Mouse (Mus musculus) heart, embryonic 15.5 days (tissue): ENCODE data around the gene Col8a1. TPM values are rescaled to one million over a fixed set of nuclear protein-coding genes. Genes with fewer than 3 reads are reported as not detected.

Experiments used
- ATAC-seq: fragments of 200-750 bp; cut with Nextera tagmentation; replicated peaks from 2 replicates; pipeline ENCODE4 v1.8.0; 2017; ENCODE audit warnings: low read depth, moderate TSS enrichment; ENCODE audit not compliant: insufficient number of reproducible peaks, insufficient read depth, low FRiP score
- H3K27ac ChIP-seq: fragments of 300-500 bp; sonication (generic); 2 replicates; pipeline ENCODE4 v1.5.1; 2015; ENCODE audit warnings: mild to moderate bottlenecking, inconsistent platforms
- H3K27me3 ChIP-seq: fragments of 300-500 bp; sonication (generic); 2 replicates; pipeline ENCODE4 v1.6.1; 2015; ENCODE audit warnings: inconsistent platforms
- H3K36me3 ChIP-seq: fragments of 300-500 bp; sonication (generic); 2 replicates; pipeline ENCODE4 v1.6.1; 2015; ENCODE audit warnings: mild to moderate bottlenecking, inconsistent platforms
- H3K4me1 ChIP-seq: fragments of 300-500 bp; sonication (generic); replicated peaks from 2 replicates; pipeline ENCODE4 v1.6.1; 2015; ENCODE audit warnings: inconsistent platforms
- H3K4me2 ChIP-seq: fragments of 300-500 bp; sonication (generic); 2 replicates; pipeline ENCODE4 v1.6.1; 2015; ENCODE audit warnings: inconsistent platforms, mild to moderate bottlenecking, moderate library complexity
- H3K4me3 ChIP-seq: fragments of 300-500 bp; sonication (generic); 2 replicates; pipeline ENCODE4 v1.5.1; 2015; ENCODE audit warnings: mild to moderate bottlenecking, inconsistent platforms
- H3K9ac ChIP-seq: fragments of 300-500 bp; sonication (generic); 2 replicates; pipeline ENCODE4 v1.6.1; 2015; ENCODE audit warnings: mild to moderate bottlenecking, inconsistent platforms
- H3K9me3 ChIP-seq: fragments of 300-500 bp; sonication (generic); replicated peaks from 2 replicates; pipeline ENCODE4 v1.6.1; 2016; ENCODE audit warnings: inconsistent platforms
- WGBS: fragments of 180-500 bp; shearing (Covaris S2); methylation state at CpG from one replicate; pipeline ENCODE4 v1.1.7; 2015; ENCODE audit warnings: mixed read lengths; 5-methylcytosine and 5-hydroxymethylcytosine counted together
- polyA plus RNA-seq: library from polyadenylated mRNA; unstranded; fragments of >200 nt; fragmentation: Nextera tagmentation; extraction: Ambion mirVana; gene quantifications from 2 replicates; pipeline ENCODE4 v1.2.1, GENCODE M21; 2015

The Col8a1 gene
- polyA plus RNA-seq, 1 experiment from 2014 or later: 2.3 TPM

DNA sequence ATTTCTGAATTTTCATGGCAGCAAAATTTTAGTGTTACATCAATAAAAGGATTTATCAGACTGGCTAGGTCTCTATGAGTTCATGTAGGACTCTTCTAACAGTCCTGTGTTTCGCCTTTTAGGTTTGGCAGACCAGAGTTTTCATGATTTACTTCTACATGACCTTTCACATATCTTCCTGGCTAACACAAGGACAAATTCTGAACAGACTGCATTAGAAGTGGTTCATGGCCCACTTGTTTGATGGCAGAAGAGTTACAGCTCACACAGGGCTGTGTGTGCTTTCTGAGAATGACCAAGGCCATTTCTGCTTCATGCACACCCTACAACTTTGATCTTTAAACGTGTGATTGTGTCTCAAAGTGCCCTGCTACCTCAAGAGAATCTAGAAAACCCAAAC is 82.3 kb downstream of the Col8a1 start:
- Histone ChIP-seq H3K27ac (no peak overlapping the region), H3K4me1 (no peaks in the 10 kb centered on the region), H3K4me3 (no peak overlapping the region), H3K4me2 (no peak overlapping the region), H3K36me3 (no peaks in the 10 kb centered on the region), H3K27me3 (no peaks in the 10 kb centered on the region), H3K9me3 (no peaks in the 10 kb centered on the region), H3K9ac (no peak overlapping the region)
- ATAC-seq: no peak
- 60% methylated on average over 2 of the region's 2 CpGs for WGBS

DNA sequence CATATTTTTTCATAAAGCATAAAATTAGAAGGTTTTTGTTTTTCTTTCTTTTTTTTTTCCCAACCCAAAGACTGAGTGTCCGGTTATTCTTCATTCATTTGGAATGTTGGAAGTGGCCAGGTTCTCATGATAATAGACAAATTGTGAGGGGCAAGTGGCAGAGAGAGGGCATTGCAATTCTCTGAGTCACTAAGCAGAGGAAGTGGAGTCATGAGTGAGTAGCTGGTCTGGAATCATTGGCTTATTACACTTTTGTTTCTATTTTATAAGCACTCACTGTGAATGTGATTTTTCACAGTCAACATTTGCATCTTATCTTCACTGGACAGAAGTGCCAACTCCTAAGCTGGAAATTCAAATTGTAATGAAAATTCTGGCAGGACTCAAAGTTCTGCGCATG is 82.9 kb downstream of the Col8a1 start:
- no peak overlapping the region for H3K4me3 ChIP-seq
- H3K27me3 ChIP-seq: no peaks in the 10 kb centered on the region
- no peaks in the 10 kb centered on the region for H3K4me1 ChIP-seq
- WGBS: 50% methylated on average over 2 of the region's 2 CpGs
- no peak overlapping the region for H3K4me2 ChIP-seq
- ATAC-seq: no peak
- H3K36me3 ChIP-seq: no peaks in the 10 kb centered on the region
- no peak overlapping the region for H3K27ac ChIP-seq
- no peaks in the 10 kb centered on the region for H3K9me3 ChIP-seq
- H3K9ac ChIP-seq: no peak overlapping the region

DNA sequence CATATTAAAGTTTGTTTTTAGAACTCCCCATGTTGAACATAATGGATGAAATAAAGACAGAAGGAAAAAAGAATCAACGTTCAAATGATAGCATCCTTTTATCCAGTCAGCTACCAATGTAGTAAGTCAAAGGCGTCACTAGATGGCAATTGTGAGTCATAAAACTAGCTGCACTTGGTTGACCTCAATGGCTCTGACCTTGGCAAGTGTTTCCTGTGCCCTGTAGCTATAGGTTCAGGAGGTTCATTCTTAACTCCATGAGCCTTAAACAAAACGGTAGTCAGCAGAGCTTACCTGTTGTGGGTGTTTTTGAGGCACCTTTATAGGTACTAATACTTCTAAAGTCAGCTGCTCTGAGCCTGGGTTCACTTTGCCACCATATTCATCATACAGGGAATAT is 85.2 kb downstream of the Col8a1 start:
- no peak overlapping the region for H3K27ac ChIP-seq
- no peaks in the 10 kb centered on the region for H3K36me3 ChIP-seq
- H3K4me3 ChIP-seq: no peak overlapping the region
- no peak overlapping the region for H3K4me2 ChIP-seq
- H3K27me3 ChIP-seq: no peaks in the 10 kb centered on the region
- H3K4me1 ChIP-seq: no peaks in the 10 kb centered on the region
- no peak overlapping the region for H3K9ac ChIP-seq
- 7% methylated on average over 3 of the region's 3 CpGs for WGBS
- no peak for ATAC-seq
- H3K9me3 ChIP-seq: no peaks in the 10 kb centered on the region

DNA sequence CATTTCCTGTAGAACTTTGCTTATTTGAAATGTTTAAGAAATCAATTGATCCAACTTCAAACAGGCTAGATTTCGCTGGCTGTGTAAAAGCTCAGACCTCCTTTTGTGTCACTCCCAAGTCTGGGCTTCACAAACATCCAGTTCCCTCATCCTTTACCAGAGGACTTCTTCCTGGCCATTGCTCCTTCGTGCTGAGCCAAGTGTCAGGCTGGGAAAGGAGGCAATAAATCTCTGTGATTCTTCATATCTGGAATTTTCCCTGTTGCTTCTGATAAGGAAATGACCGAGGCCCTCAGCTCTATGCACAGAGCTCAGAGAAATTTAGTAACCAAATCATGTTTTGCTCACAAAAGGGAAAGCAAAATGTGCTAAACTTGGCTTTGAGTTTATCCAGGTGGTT is 91.9 kb downstream of the Col8a1 start:
- Histone ChIP-seq H3K4me2 (no peak overlapping the region), H3K4me1 (no peaks in the 10 kb centered on the region), H3K4me3 (no peak overlapping the region), H3K9me3 (no peaks in the 10 kb centered on the region), H3K36me3 (no peaks in the 10 kb centered on the region), H3K9ac (no peak overlapping the region), H3K27ac (no peak overlapping the region), H3K27me3 (no peaks in the 10 kb centered on the region)
- no peak for ATAC-seq
- WGBS: 44% methylated on average over 3 of the region's 3 CpGs

DNA sequence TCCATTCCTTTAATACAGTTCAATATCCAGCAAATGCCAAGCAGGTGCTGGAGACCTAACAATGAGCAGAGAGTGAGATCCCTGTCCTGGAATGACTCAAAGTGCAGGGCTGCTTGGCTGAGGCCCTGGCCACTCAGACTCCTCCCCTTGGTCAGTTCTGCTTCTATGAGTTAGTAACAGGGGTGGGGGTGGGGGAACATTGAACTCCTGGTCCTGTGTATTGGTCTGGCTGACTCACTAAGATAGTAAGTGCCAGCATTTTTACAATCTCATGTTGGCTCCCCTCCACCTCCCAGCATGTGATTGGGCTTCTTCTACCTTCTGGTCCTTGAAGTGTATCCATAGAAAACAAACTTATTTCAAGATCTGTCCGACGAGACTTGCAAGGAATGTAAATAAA is 104.6 kb downstream of the Col8a1 start:
- 37% methylated on average over 2 of the region's 2 CpGs for WGBS
- Histone ChIP-seq H3K4me2 (no peak overlapping the region), H3K4me3 (no peak overlapping the region), H3K9ac (no peak overlapping the region), H3K36me3 (no peaks in the 10 kb centered on the region), H3K27me3 (no peaks in the 10 kb centered on the region), H3K4me1 (peaks cover 4% of the 10 kb centered on the region; the same call in 1 of the 2 replicates), H3K27ac (no peak overlapping the region), H3K9me3 (no peaks in the 10 kb centered on the region)
- ATAC-seq: no peak

DNA sequence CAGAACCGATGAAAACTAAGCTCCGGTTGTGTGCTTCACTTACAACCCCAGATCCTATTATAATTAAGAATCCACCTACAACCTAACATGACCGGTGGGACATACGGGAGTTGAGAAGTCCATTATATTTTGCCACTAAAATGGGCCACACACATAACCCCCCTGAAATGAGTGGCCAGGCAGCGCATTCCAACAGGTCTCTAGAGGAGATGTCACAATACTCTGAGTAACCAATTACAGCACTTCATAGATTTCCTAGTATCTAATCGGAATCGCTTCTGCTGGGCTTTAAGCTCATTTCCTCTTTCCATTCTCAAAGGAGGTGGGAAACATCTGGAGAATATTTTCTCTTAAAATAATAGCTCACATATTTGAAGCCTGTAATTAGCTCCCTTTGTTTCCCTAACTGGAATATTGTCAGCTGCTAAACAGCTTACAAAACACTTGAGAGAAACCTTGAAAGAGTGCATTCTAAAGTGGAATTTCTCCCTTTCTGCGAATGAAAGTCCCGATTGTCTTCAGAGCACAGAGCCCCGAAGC is 113.1 kb downstream of the Col8a1 start:
- no peak overlapping the region for H3K9ac ChIP-seq
- no peaks in the 10 kb centered on the region for H3K4me1 ChIP-seq
- H3K4me3 ChIP-seq: no peak overlapping the region
- no peaks in the 10 kb centered on the region for H3K9me3 ChIP-seq
- no peaks in the 10 kb centered on the region for H3K27me3 ChIP-seq
- 70% methylated on average over 10 of the region's 10 CpGs for WGBS
- H3K27ac ChIP-seq: no peak overlapping the region
- no peak overlapping the region for H3K4me2 ChIP-seq
- H3K36me3 ChIP-seq: no peaks in the 10 kb centered on the region
- ATAC-seq: no peak

DNA sequence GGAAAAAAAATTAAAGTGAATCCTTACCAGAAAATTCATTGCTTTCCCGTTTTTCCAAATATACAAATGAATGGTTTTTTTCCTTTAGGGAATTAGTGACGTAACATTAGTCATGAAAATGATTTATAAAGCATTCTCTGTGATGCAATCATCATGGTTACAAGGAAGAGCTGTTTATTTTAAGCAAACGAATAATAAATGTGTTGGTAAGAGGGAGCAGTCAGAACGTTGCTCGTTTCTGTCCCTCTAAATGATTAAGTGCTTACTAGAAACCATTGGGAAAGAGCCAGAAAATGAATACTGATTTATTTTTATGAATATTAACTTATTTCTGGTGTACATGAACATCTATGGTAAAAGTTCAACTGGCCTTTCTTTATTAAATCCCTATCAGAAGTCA is 119.8 kb downstream of the Col8a1 start:
- WGBS: 60% methylated on average over 5 of the region's 5 CpGs
- Histone ChIP-seq H3K9me3 (no peaks in the 10 kb centered on the region), H3K4me1 (no peaks in the 10 kb centered on the region), H3K9ac (no peak overlapping the region), H3K4me2 (no peak overlapping the region), H3K27me3 (no peaks in the 10 kb centered on the region), H3K4me3 (no peak overlapping the region), H3K36me3 (no peaks in the 10 kb centered on the region), H3K27ac (no peak overlapping the region)
- no peak for ATAC-seq

DNA sequence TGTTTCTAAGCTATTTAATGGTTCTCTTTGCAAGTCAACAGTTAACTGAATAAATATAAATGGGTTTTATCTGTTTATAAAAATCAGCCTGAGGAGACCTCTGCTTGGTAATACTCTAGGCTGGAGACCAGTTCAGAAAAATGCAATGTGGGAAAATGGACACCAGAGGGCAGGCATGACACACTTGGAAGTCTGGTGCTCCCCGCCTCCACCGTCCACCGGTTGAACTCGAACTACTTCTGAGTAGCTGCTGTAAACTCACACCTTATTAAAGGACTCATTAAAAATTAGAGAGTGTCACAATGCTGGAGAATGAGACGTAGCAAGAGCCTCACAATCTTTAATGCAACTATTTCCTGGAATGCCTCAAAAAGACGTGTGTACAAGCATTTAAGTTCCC is 120.3 kb downstream of the Col8a1 start:
- 8% methylated on average over 6 of the region's 6 CpGs for WGBS
- H3K36me3 ChIP-seq: no peaks in the 10 kb centered on the region
- no peak for ATAC-seq
- H3K9me3 ChIP-seq: no peaks in the 10 kb centered on the region
- H3K27ac ChIP-seq: no peak overlapping the region
- H3K4me2 ChIP-seq: no peak overlapping the region
- no peaks in the 10 kb centered on the region for H3K27me3 ChIP-seq
- no peaks in the 10 kb centered on the region for H3K4me1 ChIP-seq
- H3K9ac ChIP-seq: no peak overlapping the region
- no peak overlapping the region for H3K4me3 ChIP-seq

DNA sequence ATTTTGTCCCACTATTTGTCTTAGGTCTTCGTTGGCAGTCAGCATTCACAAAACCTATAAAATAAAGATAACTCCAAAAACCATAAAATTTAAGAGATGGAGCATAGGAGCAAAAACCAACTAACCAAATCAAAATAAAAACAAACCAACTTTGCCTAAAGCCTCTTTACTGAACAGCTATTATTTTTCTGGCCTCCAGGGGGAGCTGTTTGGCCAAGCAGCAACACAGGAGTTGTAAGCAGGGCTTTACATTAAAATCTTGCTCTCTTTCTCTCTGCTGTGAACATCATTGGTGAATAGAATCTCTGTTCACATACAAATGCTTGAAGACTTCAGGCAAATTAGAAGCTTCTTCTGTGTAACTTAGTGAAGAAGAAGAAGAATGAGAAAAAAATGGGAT is 142.8 kb downstream of the Col8a1 start:
- Histone ChIP-seq H3K4me2 (no peak overlapping the region), H3K4me3 (no peak overlapping the region), H3K9ac (no peak overlapping the region), H3K27ac (no peak overlapping the region), H3K4me1 (peaks cover 4% of the 10 kb centered on the region), H3K9me3 (no peaks in the 10 kb centered on the region), H3K36me3 (no peaks in the 10 kb centered on the region), H3K27me3 (no peaks in the 10 kb centered on the region)
- no peak for ATAC-seq
- 2% methylated on average over 1 of the region's 1 CpGs for WGBS

DNA sequence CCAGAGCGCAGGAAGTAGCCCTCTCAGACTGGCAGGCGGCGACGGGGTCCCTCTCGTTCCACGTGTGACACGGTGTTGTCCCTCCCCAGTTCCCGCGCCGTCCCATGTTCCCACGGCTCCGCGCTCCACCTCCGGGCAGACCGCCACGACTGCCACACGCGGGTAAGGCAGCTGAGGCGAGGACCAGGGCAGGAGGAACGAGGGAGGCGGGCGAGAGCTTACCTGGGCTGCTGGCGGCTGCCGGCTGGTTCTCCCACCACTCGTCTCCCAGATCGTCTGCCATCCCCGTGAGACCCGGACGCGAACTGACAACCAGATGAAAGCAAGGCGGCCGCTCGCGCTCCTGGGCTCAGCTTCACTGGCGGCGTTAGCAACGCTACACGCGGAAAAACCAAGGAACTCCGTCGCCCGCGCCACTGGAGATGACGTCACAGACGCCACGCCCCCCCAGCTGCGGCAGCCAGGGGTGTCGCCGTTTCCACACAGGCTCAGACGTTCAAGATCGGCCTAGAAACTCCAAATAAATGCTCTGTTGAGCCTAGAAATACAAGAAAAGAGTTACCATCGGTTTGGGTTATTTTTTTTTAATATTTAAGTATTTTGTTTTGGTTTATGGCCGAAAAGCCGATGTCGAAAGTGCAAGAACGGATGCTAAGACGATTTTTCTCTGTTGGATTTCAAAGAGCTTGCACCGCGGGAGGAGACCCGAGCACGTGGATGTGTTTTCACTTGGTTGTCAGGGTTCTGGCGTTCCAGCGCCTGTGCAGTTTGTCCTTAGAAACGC is 147.9 kb downstream of the Col8a1 start, which contains the start of gene Cmss1:
Cmss1 (minus strand) TSS at position 421 of the 784 bp plus-strand sequence.
- Histone ChIP-seq H3K4me2 (peak within 1 kb of the TSS; percentile 93), H3K4me3 (peak within 1 kb of the TSS; percentile 100), H3K27ac (peak within 1 kb of the TSS; percentile 71), H3K27me3 (no peaks in the 10 kb centered on the region), H3K4me1 (peaks cover 4% of the 10 kb centered on the region), H3K36me3 (no peaks in the 10 kb centered on the region), H3K9ac (peak within 1 kb of the TSS; percentile 77), H3K9me3 (no peaks in the 10 kb centered on the region)
- WGBS: under 1% methylated on average over 64 of the region's 64 CpGs
- ATAC-seq: peak; percentile 87

DNA sequence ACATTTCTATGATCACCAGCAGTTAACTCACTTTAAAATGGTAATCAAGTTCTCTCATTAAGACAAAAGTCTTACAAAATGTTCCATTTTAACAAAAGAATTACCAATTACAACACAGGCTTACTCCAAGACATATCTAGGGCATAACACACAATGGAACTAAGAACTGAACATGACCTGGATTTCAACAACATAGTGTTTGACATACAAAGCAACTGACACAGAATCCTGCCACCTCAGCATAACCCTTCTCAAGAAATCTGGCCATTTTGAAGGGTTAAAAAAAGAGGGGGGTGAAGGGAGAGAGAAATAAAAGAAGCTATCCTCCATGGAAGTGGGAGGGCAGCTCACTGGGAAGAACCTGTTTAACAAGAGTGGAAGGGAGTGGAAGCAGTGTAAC is 153.5 kb downstream of the Col8a1 start:
- Histone ChIP-seq H3K9me3 (no peaks in the 10 kb centered on the region), H3K4me1 (no peaks in the 10 kb centered on the region; the same call in 1 of the 2 replicates), H3K9ac (no peak overlapping the region), H3K27me3 (no peaks in the 10 kb centered on the region), H3K4me3 (no peak overlapping the region), H3K27ac (no peak overlapping the region), H3K36me3 (no peaks in the 10 kb centered on the region), H3K4me2 (no peak overlapping the region)
- ATAC-seq: no peak
